Mouse (Mus musculus) testis, adult 2 months (tissue): ENCODE results near the gene Robo2. TPM values are rescaled to one million over a fixed set of nuclear protein-coding genes. Genes with fewer than 3 reads are reported as not detected.

Experiments used
- H3K27ac ChIP-seq: fragments of 200-500 bp; 2 replicates; pipeline ENCODE4 v1.5.1; 2012; ENCODE audit warnings: low read depth, low read length; ENCODE audit not compliant: control insufficient read depth, insufficient read depth
- H3K27me3 ChIP-seq: fragments of 200-500 bp; 2 replicates; pipeline ENCODE4 v1.6.1; 2012; ENCODE audit warnings: mild to moderate bottlenecking, low read length, moderate library complexity; ENCODE audit not compliant: control insufficient read depth, insufficient read depth
- H3K36me3 ChIP-seq: fragments of 200-500 bp; 2 replicates; pipeline ENCODE4 v1.6.1; 2012; ENCODE audit warnings: mild to moderate bottlenecking, low read length; ENCODE audit not compliant: control insufficient read depth, insufficient read depth
- H3K4me1 ChIP-seq: fragments of 200-500 bp; 2 replicates; pipeline ENCODE4 v1.6.1; 2012; ENCODE audit warnings: low read length; ENCODE audit not compliant: control insufficient read depth, insufficient read depth
- H3K4me3 ChIP-seq: fragments of 200-500 bp; 2 replicates; pipeline ENCODE4 v1.5.1; 2012; ENCODE audit warnings: low read depth, mild to moderate bottlenecking, low read length, moderate library complexity, mixed read lengths; ENCODE audit not compliant: control insufficient read depth
- CTCF ChIP-seq: fragments of 200-500 bp; IDR thresholded peaks from 2 replicates; pipeline ENCODE4 v1.5.1; 2012; ENCODE audit warnings: low read depth, mild to moderate bottlenecking, inconsistent platforms, low read length, moderate library complexity; ENCODE audit not compliant: control insufficient read depth, insufficient read depth, insufficient replicate concordance
- POLR2A ChIP-seq: fragments of 200-500 bp; IDR thresholded peaks from 2 replicates; pipeline ENCODE4 v1.6.1; 2012; ENCODE audit warnings: low read depth, mild to moderate bottlenecking, inconsistent platforms, low read length, moderate library complexity; ENCODE audit not compliant: control insufficient read depth
- polyA plus RNA-seq: library from polyadenylated mRNA; depleted of rRNA; stranded (reverse); fragments of >200 nt; gene quantifications from 2 replicates; pipeline ENCODE4 v1.2.3, GENCODE M21; 2012; rRNA removed

Robo2 gene
- 0.15 and 0.54 TPM in 2 replicates for polyA plus RNA-seq

- no peak for TF ChIP-seq POLR2A
- TF ChIP-seq CTCF: no peak
- peaks cover 4% of the 10 kb centered on the region for H3K27me3 ChIP-seq
- peaks cover 14% of the 10 kb centered on the region for H3K4me1 ChIP-seq
- no peak within 1 kb of the TSS for H3K27ac ChIP-seq
- H3K36me3 ChIP-seq: no peaks in the 10 kb centered on the region
- peak within 1 kb of the TSS; percentile 76 for H3K4me3 ChIP-seq
Observed at GRCm38 (mm10) chr16:74411481-74412251, at the start of gene Robo2. Gene Robo2 (minus strand): TSS chr16:74411825.

DNA sequence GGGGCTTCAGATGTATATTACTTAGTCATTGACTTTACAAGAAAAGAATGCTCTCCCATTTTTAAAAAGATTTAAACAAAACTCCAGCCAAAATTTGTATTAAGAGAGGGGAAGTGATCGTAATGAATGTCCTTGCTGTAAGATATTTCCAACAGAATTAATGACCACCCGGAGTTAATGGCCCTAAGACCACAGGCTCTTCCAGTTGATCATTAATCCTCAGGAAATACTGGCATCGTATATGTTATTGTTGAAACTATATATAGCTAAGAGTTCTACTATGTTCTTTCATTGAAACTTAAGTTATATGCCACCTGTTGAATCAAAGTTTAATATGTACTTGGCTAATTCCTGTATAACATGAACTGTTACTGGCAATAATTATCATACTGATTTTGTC is 46.5 kb upstream of the Robo2 start:
- Histone ChIP-seq H3K27me3 (no peaks in the 10 kb centered on the region), H3K36me3 (no peaks in the 10 kb centered on the region), H3K4me1 (no peaks in the 10 kb centered on the region), H3K27ac (no peak overlapping the region), H3K4me3 (no peak overlapping the region)
- no peak for TF ChIP-seq POLR2A
- no peak for TF ChIP-seq CTCF

DNA sequence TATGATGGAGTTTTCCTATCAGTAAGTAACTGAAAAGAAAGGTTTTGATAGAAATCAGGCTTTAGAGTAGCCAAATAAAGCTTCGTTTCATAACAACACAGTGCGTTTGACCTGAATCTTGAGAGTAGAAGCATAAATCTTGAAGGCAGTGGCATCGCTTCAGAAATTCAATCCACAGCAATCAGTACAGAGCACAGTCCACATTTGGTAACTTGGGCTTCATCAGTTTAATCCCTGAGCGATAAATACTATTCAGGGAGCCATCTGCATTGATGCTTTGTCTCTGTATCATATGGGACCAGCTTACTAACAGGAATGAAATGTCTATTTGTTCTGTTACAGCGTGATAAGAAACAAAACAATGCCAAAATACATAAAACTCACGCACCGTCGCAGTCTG is 46.1 kb upstream of the Robo2 start:
- no peak overlapping the region for H3K4me3 ChIP-seq
- H3K27me3 ChIP-seq: no peaks in the 10 kb centered on the region
- TF ChIP-seq POLR2A (no peak), CTCF (no peak)
- no peaks in the 10 kb centered on the region for H3K4me1 ChIP-seq
- no peaks in the 10 kb centered on the region for H3K36me3 ChIP-seq
- no peak overlapping the region for H3K27ac ChIP-seq

- Histone ChIP-seq H3K27me3 (no peaks in the 10 kb centered on the region), H3K4me1 (no peaks in the 10 kb centered on the region), H3K27ac (no peak overlapping the region), H3K36me3 (no peaks in the 10 kb centered on the region), H3K4me3 (no peak overlapping the region)
- TF ChIP-seq CTCF (no peak), POLR2A (no peak)
Observed at GRCm38 (mm10) chr16:74456808-74457470, 45.3 kb upstream of the Robo2 start.

DNA sequence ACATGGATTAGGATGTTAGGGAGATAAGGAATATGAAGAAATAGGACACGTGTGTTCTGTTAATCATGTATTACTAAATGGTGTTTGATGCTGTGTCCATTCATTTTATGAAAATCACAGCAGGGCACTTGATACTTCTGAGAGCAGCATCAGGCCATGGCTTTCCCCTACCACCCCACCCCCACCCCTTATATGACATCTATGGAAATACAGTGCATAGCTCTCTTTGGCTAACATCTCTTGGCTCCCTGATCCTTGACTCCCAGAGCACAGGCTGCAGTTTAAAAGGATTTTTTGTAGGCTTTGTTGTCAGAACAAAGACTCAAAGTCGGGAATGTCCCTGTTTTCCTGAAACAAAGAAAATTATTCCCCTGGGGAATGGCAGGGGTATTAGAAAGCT is 43.6 kb upstream of the Robo2 start:
- Histone ChIP-seq H3K4me3 (no peak overlapping the region), H3K36me3 (no peaks in the 10 kb centered on the region), H3K4me1 (no peaks in the 10 kb centered on the region), H3K27me3 (no peaks in the 10 kb centered on the region), H3K27ac (no peak overlapping the region)
- no peak for TF ChIP-seq CTCF
- TF ChIP-seq POLR2A: no peak

DNA sequence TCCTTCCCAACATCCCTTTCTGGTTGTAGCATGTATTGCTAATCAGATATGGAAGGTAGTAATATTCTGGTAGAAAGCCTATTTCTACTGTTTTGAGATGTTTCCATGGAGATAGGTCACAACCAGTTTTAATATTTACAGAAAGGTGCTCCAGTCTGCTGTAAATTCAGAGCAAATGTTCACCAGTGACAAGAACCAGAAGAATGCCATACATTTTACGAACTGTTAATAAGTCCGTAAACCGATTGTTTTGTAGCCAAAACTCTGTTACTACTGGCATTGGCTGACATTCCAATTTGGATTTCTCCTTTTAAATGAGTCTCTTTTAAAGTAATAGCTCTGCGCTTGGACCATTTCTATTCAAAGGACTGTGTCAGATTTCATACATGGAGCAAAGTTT is 36.4 kb upstream of the Robo2 start:
- Histone ChIP-seq H3K4me1 (no peaks in the 10 kb centered on the region), H3K27me3 (no peaks in the 10 kb centered on the region), H3K36me3 (no peaks in the 10 kb centered on the region), H3K27ac (no peak overlapping the region), H3K4me3 (no peak overlapping the region)
- TF ChIP-seq CTCF (no peak), POLR2A (no peak)

DNA sequence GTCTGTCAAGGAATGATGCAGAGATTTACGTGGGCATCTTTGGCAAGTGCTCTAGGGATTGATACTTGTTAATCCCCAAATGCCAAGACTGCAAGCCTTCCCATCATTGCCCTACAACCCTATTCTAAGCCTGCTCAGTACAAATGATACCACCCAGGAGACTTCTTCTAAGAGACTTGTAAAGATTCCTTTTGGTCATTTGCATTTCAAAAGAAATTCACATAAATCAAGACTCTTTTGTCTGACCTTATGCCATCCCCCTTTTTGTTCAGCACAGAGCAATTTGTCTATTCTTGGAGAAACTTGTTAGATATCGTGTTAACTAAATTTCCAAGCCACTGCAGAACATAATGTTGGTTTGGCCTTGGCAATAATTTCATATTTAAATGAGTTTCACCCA is 15.4 kb upstream of the Robo2 start:
- Histone ChIP-seq H3K36me3 (no peaks in the 10 kb centered on the region), H3K4me1 (no peaks in the 10 kb centered on the region), H3K27ac (no peak overlapping the region), H3K27me3 (no peaks in the 10 kb centered on the region), H3K4me3 (no peak overlapping the region)
- TF ChIP-seq CTCF (no peak), POLR2A (no peak)
